Mouse (Mus musculus) hindbrain, embryonic 16.5 days (tissue): ENCODE measurements at regions not wholly inside any gene's neighbourhood (a gene's known extent, or its start where the extent isn't known, plus 50 kb on each side); places are given as distances from the start of the nearest gene placed in this dataset.

Experiments used
- ATAC-seq: fragments of 200-750 bp; cut with Nextera tagmentation; 2 replicates; pipeline ENCODE4 v1.8.0; 2017; ENCODE audit warnings: moderate TSS enrichment, moderate library complexity
- H3K27ac ChIP-seq: fragments of 300-500 bp; sonication (generic); 2 replicates; pipeline ENCODE4 v1.5.1; 2014; ENCODE audit warnings: low read depth, mild to moderate bottlenecking, control low read depth, low read length, moderate library complexity
- H3K27me3 ChIP-seq: fragments of 300-500 bp; sonication (generic); replicated peaks from 2 replicates; pipeline ENCODE4 v1.6.1; 2014; ENCODE audit warnings: low read length; ENCODE audit not compliant: control insufficient read depth, insufficient read depth
- H3K36me3 ChIP-seq: fragments of 300-500 bp; sonication (generic); 2 replicates; pipeline ENCODE4 v1.6.1; 2014; ENCODE audit warnings: mild to moderate bottlenecking, low read length, moderate library complexity, mixed read lengths; ENCODE audit not compliant: control insufficient read depth, insufficient read depth
- H3K4me1 ChIP-seq: fragments of 300-500 bp; sonication (generic); 2 replicates; pipeline ENCODE4 v1.6.1; 2014; ENCODE audit warnings: low read depth, low read length; ENCODE audit not compliant: control insufficient read depth, insufficient read depth
- H3K4me2 ChIP-seq: fragments of 300-500 bp; sonication (generic); 2 replicates; pipeline ENCODE4 v1.6.1; 2014; ENCODE audit warnings: mild to moderate bottlenecking, low read length, control low read depth, moderate library complexity
- H3K4me3 ChIP-seq: fragments of 300-500 bp; sonication (generic); 2 replicates; pipeline ENCODE4 v1.5.1; 2014; ENCODE audit warnings: mild to moderate bottlenecking, low read length, control low read depth, moderate library complexity
- H3K9ac ChIP-seq: fragments of 300-500 bp; sonication (generic); 2 replicates; pipeline ENCODE4 v1.6.1; 2014; ENCODE audit warnings: low read depth, mild to moderate bottlenecking, control low read depth, low read length, moderate library complexity
- H3K9me3 ChIP-seq: fragments of 300-500 bp; sonication (generic); 2 replicates; pipeline ENCODE4 v1.6.1; 2014; ENCODE audit warnings: mild to moderate bottlenecking, low read length, moderate library complexity; ENCODE audit not compliant: control insufficient read depth
- WGBS: fragments of 180-500 bp; shearing (Covaris S2); extraction: QIAGEN DNeasy Blood & Tissue Kit; methylation state at CpG from one replicate; pipeline ENCODE4 v1.1.7; 2014; 5-methylcytosine and 5-hydroxymethylcytosine counted together

GRCm38 (mm10) chr4:54387460-54387859 lies 557.4 kb upstream of the Zfp462 start:
- no peak overlapping the region for H3K27ac ChIP-seq
- H3K36me3 ChIP-seq = no peaks in the 10 kb centered on the region
- 0 out of 2 replicates have a peak, but pooled peaks have one; percentile 34 for ATAC-seq
- WGBS = 27% methylated on average over 6 of the region's 6 CpGs
- H3K4me3 ChIP-seq = no peak overlapping the region
- H3K9me3 ChIP-seq = no peaks in the 10 kb centered on the region
- no peaks in the 10 kb centered on the region for H3K27me3 ChIP-seq
- no peaks in the 10 kb centered on the region for H3K4me1 ChIP-seq
- H3K9ac ChIP-seq = no peak overlapping the region
- no peak overlapping the region for H3K4me2 ChIP-seq

GRCm38 (mm10) chr4:54391536-54392208 lies 553.2 kb upstream of the Zfp462 start:
- Histone ChIP-seq H3K4me3 (no peak overlapping the region), H3K4me2 (no peak overlapping the region), H3K36me3 (no peaks in the 10 kb centered on the region), H3K9ac (no peak overlapping the region), H3K27ac (no peak overlapping the region), H3K4me1 (no peaks in the 10 kb centered on the region), H3K27me3 (no peaks in the 10 kb centered on the region), H3K9me3 (no peaks in the 10 kb centered on the region)
- no peak for ATAC-seq
- 76% methylated on average over 7 of the region's 7 CpGs for WGBS

- H3K4me3 ChIP-seq = no peak overlapping the region
- H3K9ac ChIP-seq = no peak overlapping the region
- no peak overlapping the region for H3K4me2 ChIP-seq
- H3K27ac ChIP-seq = no peak overlapping the region
- no peaks in the 10 kb centered on the region for H3K9me3 ChIP-seq
- no peaks in the 10 kb centered on the region for H3K27me3 ChIP-seq
- no peak for ATAC-seq
- no peaks in the 10 kb centered on the region for H3K36me3 ChIP-seq
- no peaks in the 10 kb centered on the region for H3K4me1 ChIP-seq
- WGBS = 90% methylated on average over 4 of the region's 4 CpGs
These were observed 538.7 kb upstream of the Zfp462 start for GRCm38 (mm10) chr4:54406151-54406550.

GRCm38 (mm10) chr4:54407930-54408329 lies 536.9 kb upstream of the Zfp462 start:
- Histone ChIP-seq H3K27ac (no peak overlapping the region), H3K9me3 (no peaks in the 10 kb centered on the region), H3K4me2 (no peak overlapping the region), H3K4me3 (no peak overlapping the region), H3K9ac (no peak overlapping the region), H3K27me3 (no peaks in the 10 kb centered on the region), H3K36me3 (no peaks in the 10 kb centered on the region), H3K4me1 (no peaks in the 10 kb centered on the region)
- WGBS = 42% methylated on average over 2 of the region's 2 CpGs
- no peak for ATAC-seq

- Histone ChIP-seq H3K4me1 (no peaks in the 10 kb centered on the region), H3K27ac (no peak overlapping the region), H3K4me3 (no peak overlapping the region), H3K4me2 (no peak overlapping the region), H3K9ac (no peak overlapping the region), H3K27me3 (no peaks in the 10 kb centered on the region), H3K36me3 (no peaks in the 10 kb centered on the region), H3K9me3 (no peaks in the 10 kb centered on the region)
- ATAC-seq = no peak
- 84% methylated on average over 3 of the region's 3 CpGs for WGBS
These were observed 514.1 kb upstream of the Zfp462 start for GRCm38 (mm10) chr4:54430789-54431188.

GRCm38 (mm10) chr4:54460596-54460995 lies 484.3 kb upstream of the Zfp462 start:
- no peaks in the 10 kb centered on the region for H3K4me1 ChIP-seq
- no peak overlapping the region for H3K4me2 ChIP-seq
- H3K36me3 ChIP-seq = no peaks in the 10 kb centered on the region
- 73% methylated on average over 2 of the region's 2 CpGs for WGBS
- H3K27ac ChIP-seq = no peak overlapping the region
- no peak overlapping the region for H3K4me3 ChIP-seq
- no peaks in the 10 kb centered on the region for H3K9me3 ChIP-seq
- H3K27me3 ChIP-seq = no peaks in the 10 kb centered on the region
- ATAC-seq = no peak
- no peak overlapping the region for H3K9ac ChIP-seq

GRCm38 (mm10) chr4:54469176-54469575 lies 475.7 kb upstream of the Zfp462 start:
- Histone ChIP-seq H3K27me3 (no peaks in the 10 kb centered on the region), H3K9me3 (no peaks in the 10 kb centered on the region), H3K4me2 (no peak overlapping the region), H3K36me3 (no peaks in the 10 kb centered on the region), H3K4me3 (no peak overlapping the region), H3K9ac (no peak overlapping the region), H3K27ac (no peak overlapping the region), H3K4me1 (0 out of 2 replicates have a peak, but pooled peaks cover 2% of the 10 kb centered on the region)
- 78% methylated on average over 2 of the region's 2 CpGs for WGBS
- ATAC-seq = no peak

GRCm38 (mm10) chr4:54470022-54471008 lies 474.5 kb upstream of the Zfp462 start:
- no peaks in the 10 kb centered on the region for H3K9me3 ChIP-seq
- no peak overlapping the region for H3K4me3 ChIP-seq
- no peak overlapping the region for H3K27ac ChIP-seq
- 42% methylated on average over 13 of the region's 13 CpGs for WGBS
- no peaks in the 10 kb centered on the region for H3K27me3 ChIP-seq
- H3K9ac ChIP-seq = no peak overlapping the region
- 0 out of 2 replicates have a peak, but pooled peaks cover 2% of the 10 kb centered on the region for H3K4me1 ChIP-seq
- no peaks in the 10 kb centered on the region for H3K36me3 ChIP-seq
- peak; percentile 92 for ATAC-seq
- no peak overlapping the region for H3K4me2 ChIP-seq

GRCm38 (mm10) chr4:54471009-54471408 lies 473.8 kb upstream of the Zfp462 start:
- Histone ChIP-seq H3K9ac (no peak overlapping the region), H3K36me3 (no peaks in the 10 kb centered on the region), H3K27ac (no peak overlapping the region), H3K4me3 (no peak overlapping the region), H3K9me3 (no peaks in the 10 kb centered on the region), H3K27me3 (no peaks in the 10 kb centered on the region), H3K4me2 (no peak overlapping the region), H3K4me1 (0 out of 2 replicates have a peak, but pooled peaks cover 2% of the 10 kb centered on the region)
- no peak for ATAC-seq
- WGBS = 79% methylated on average over 1 of the region's 1 CpGs
